Mouse (Mus musculus) spleen, adult 2 months (tissue): Measurements from ENCODE around the gene Carns1. TPM values are rescaled to one million over a fixed set of nuclear protein-coding genes. Genes with fewer than 3 reads are reported as not detected.

Experiments used
- DNase-seq, 2 experiments: peaks; one replicate each; pipeline versions ENCODE4 v3.0.0 to v3.0.0-alpha.2; 2012 to 2021; ENCODE audit warnings: low spot score in 2 of 2, low read depth in 1 of 2
- H3K27ac ChIP-seq: fragments of 200-500 bp; 2 replicates; pipeline ENCODE4 v1.5.1; 2012; ENCODE audit warnings: low read length, inconsistent platforms; ENCODE audit not compliant: insufficient read depth
- H3K27me3 ChIP-seq: fragments of 200-500 bp; 2 replicates; pipeline ENCODE4 v1.6.1; 2012; ENCODE audit warnings: mild to moderate bottlenecking, moderate library complexity, low read length, inconsistent platforms; ENCODE audit not compliant: control insufficient read depth, insufficient read depth
- H3K36me3 ChIP-seq: fragments of 200-500 bp; 2 replicates; pipeline ENCODE4 v1.6.1; 2012; ENCODE audit warnings: mild to moderate bottlenecking, low read length, inconsistent platforms; ENCODE audit not compliant: control insufficient read depth, insufficient read depth
- H3K4me1 ChIP-seq: fragments of 200-500 bp; 2 replicates; pipeline ENCODE4 v1.6.1; 2011; ENCODE audit warnings: inconsistent platforms; ENCODE audit not compliant: control insufficient read depth, insufficient read depth, insufficient read length
- H3K4me3 ChIP-seq: fragments of 200-500 bp; 2 replicates; pipeline ENCODE4 v1.5.1; 2011; ENCODE audit warnings: mild to moderate bottlenecking, inconsistent platforms; ENCODE audit not compliant: insufficient read depth, insufficient read length; ENCODE audit errors: extremely low read depth
- CTCF ChIP-seq: fragments of 200-500 bp; IDR thresholded peaks from 2 replicates; pipeline ENCODE4 v1.5.1; 2011; ENCODE audit warnings: mild to moderate bottlenecking, inconsistent platforms; ENCODE audit not compliant: insufficient read depth, insufficient read length, insufficient replicate concordance; ENCODE audit errors: extremely low read depth
- POLR2A ChIP-seq: fragments of 200-500 bp; IDR thresholded peaks from 2 replicates; pipeline ENCODE4 v1.6.1; 2011; ENCODE audit warnings: low read depth, low read length, inconsistent platforms
- WGBS: fragments of 180-500 bp; shearing (Covaris S2); methylation state at CpG from one replicate; pipeline ENCODE4 v1.1.7; 2018; 5-methylcytosine and 5-hydroxymethylcytosine counted together
- polyA plus RNA-seq: library from polyadenylated mRNA; depleted of rRNA; stranded (reverse); fragments of >200 nt; gene quantifications from 2 replicates; pipeline ENCODE4 v1.2.3, GENCODE M21; 2012

Carns1 gene
- polyA plus RNA-seq, 1 experiment: 52.0 TPM

- Histone ChIP-seq H3K27ac (no peak overlapping the region), H3K4me1 (peaks cover 27% of the 10 kb centered on the region), H3K27me3 (no peaks in the 10 kb centered on the region), H3K36me3 (no peaks in the 10 kb centered on the region), H3K4me3 (no peak overlapping the region)
- DNase-seq: no peak
- TF ChIP-seq CTCF (no peak), POLR2A (no peak)
- 87% methylated on average over 9 of the region's 9 CpGs for WGBS
Observed at GRCm38 (mm10) chr19:4166678-4167476, 8.4 kb downstream of the Carns1 start.

- WGBS: 67% methylated on average over 2 of the region's 2 CpGs
- Histone ChIP-seq H3K27me3 (no peaks in the 10 kb centered on the region), H3K27ac (0 out of 2 replicates have a peak overlapping the region, but pooled peaks have one; percentile 8), H3K4me1 (peaks cover 5% of the 10 kb centered on the region), H3K36me3 (peaks cover 4% of the 10 kb centered on the region), H3K4me3 (no peak overlapping the region)
- no peak for DNase-seq
- no peak for TF ChIP-seq CTCF
Observed at GRCm38 (mm10) chr19:4164721-4165120, 10.6 kb downstream of the Carns1 start.

- WGBS: 90% methylated on average over 3 of the region's 3 CpGs
- H3K27ac ChIP-seq: no peak overlapping the region
- peaks cover 4% of the 10 kb centered on the region; the same call in 1 of the 2 replicates for H3K4me1 ChIP-seq
- no peaks in the 10 kb centered on the region for H3K27me3 ChIP-seq
- TF ChIP-seq CTCF: no peak
- no peak for TF ChIP-seq POLR2A
- no peak for DNase-seq
- H3K4me3 ChIP-seq: no peak overlapping the region
- H3K36me3 ChIP-seq: peaks cover 4% of the 10 kb centered on the region
Observed at GRCm38 (mm10) chr19:4164100-4164499, 11.2 kb downstream of the Carns1 start.

- 29% methylated on average over 4 of the region's 4 CpGs for WGBS
- no peak for DNase-seq
- peak overlapping the region; percentile 74 for H3K4me3 ChIP-seq
- no peaks in the 10 kb centered on the region for H3K27me3 ChIP-seq
- no peak for TF ChIP-seq POLR2A
- TF ChIP-seq CTCF: no peak
- peak overlapping the region; percentile 34; the same call in 1 of the 2 replicates for H3K27ac ChIP-seq
- H3K4me1 ChIP-seq: peaks cover 4% of the 10 kb centered on the region; the same call in 1 of the 2 replicates
- H3K36me3 ChIP-seq: peaks cover 7% of the 10 kb centered on the region
Observed at GRCm38 (mm10) chr19:4163543-4163887, 11.8 kb downstream of the Carns1 start.

- peak; percentile 86 to 94 for DNase-seq
- peaks cover 7% of the 10 kb centered on the region for H3K36me3 ChIP-seq
- H3K4me1 ChIP-seq: peaks cover 4% of the 10 kb centered on the region; the same call in 1 of the 2 replicates
- H3K27me3 ChIP-seq: no peaks in the 10 kb centered on the region
- H3K4me3 ChIP-seq: peak within 1 kb of the TSS; percentile 74
- TF ChIP-seq POLR2A (peak; percentile 13; the same call in 1 of the 2 replicates), CTCF (no peak)
- peak within 1 kb of the TSS; percentile 34; the same call in 1 of the 2 replicates for H3K27ac ChIP-seq
- 8% methylated on average over 42 of the region's 42 CpGs for WGBS
Observed at GRCm38 (mm10) chr19:4162646-4163542, 12.4 kb downstream of the Carns1 start, which contains the start of gene Rps6kb2. TSS of gene Rps6kb2 (minus strand) at chr19:4163354.

GRCm38 (mm10) chr19:4159049-4159448, 16.2 kb downstream of the Carns1 start:
- H3K27ac ChIP-seq: no peak overlapping the region
- no peaks in the 10 kb centered on the region for H3K27me3 ChIP-seq
- peaks cover 27% of the 10 kb centered on the region for H3K36me3 ChIP-seq
- peaks cover 12% of the 10 kb centered on the region; the same call in 1 of the 2 replicates for H3K4me1 ChIP-seq
- no peak for TF ChIP-seq POLR2A
- no peak for TF ChIP-seq CTCF
- WGBS: 94% methylated on average over 8 of the region's 8 CpGs
- H3K4me3 ChIP-seq: no peak overlapping the region
- no peak for DNase-seq
